Mouse (Mus musculus) thymus, postnatal 0 days (tissue): ENCODE data around the gene Cblb. TPM values are rescaled to one million over a fixed set of nuclear protein-coding genes. Genes with fewer than 3 reads are reported as not detected.

ENCODE experiments used
- DNase-seq: peaks from one replicate; pipeline ENCODE4 v3.0.0-alpha.2; 2015; ENCODE audit warnings: low spot score
- polyA plus RNA-seq: library from polyadenylated mRNA; unstranded; fragments of >200 nt; fragmentation: Nextera tagmentation; extraction: Ambion mirVana; gene quantifications from 2 replicates; pipeline ENCODE4 v1.2.1, GENCODE M21; 2015

Cblb gene
- polyA plus RNA-seq, 1 experiment from 2014 or later: 8.9 TPM

DNA sequence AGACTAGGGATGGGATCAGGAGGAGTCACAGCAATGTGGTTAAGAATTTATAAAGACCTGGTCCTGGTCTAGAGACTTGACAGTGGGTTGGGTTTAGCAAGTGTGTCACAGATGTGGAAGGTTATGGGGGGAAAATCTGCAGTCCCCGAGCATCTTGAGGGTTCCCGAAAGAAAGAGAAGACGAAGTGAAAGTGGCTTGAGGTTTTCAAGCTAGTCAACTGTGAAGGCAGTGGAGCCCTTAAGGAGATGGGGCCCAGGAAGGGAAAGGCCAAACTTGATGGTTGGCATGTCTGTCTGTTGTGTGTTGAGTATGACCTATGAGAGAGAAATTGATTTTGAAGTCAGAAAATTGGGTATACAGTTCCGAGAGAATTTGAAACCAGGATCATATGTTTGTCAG, 7.3 kb downstream of the Cblb start:
- DNase-seq: peak; percentile 28

DNA sequence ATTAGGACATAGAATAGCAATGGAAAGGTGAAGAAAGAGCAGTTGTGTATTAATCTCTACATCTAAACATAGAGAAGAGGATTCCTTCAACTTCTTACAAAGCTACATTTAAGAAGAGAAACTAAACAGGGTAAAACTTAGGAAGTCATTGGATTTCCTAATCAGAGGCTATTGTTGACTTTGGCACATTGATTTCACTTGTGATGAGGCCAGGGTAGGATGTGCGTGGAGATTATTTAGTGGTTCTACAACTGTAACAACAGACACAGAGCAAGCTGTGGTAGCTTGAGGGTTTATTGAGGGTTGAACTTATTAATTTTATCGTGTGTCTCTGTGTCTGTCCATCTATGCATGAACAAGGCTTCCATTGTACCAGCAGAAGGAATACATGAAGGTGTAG, 7.8 kb downstream of the Cblb start:
- DNase-seq: no peak

DNA sequence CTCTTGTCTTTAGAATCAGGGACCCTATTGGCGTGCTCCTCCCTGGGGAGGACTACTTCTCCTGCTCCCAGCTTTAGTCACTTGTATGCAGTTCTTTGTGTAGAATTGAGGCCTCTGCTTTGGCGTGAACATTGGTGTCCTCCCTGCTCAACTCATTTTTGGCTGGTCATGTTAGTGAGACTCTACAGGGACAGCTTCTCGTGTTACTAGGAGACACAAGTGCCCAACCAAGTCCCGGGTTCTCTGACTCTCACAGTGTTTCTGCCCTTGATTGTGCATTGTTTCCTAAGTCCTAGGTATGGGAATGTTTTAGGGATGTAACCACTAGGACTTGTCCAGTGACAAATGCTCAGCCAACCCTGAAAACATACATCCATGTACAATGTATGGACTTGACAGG, 9.9 kb downstream of the Cblb start:
- no peak for DNase-seq

DNA sequence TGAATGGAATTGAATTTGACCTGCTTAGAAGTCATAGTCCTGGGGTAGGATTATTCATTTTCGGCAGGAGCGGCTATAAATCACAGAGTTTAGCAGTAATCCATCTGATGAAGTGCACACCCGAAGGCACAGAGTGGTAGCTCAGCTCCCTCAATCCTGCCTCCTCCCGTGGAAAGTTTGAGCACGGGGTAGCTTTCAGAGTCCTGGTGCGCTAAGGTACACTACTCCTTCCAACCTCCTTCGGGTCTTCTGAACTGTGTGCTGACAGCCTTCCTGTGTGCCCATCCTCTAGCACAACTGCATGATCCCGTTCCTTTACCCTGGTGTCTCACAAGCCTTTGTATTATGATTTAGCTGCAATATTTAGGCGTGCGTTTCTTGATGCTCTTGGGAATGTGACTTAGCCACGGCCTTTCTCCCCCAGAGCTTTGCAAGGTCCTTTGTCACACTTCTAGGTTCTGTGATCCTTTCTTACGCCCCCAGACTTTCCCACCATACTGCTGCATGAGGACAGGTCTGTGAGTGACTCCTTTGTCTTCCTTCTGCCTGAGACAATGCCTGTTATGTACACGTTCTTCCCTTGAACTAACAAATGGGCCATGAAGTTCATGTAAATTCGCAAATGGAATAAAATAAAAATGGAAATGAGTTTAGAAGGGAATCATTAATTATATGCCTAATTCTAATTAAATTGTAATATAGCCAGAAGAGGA, 11.8 kb downstream of the Cblb start:
- DNase-seq: no peak

DNA sequence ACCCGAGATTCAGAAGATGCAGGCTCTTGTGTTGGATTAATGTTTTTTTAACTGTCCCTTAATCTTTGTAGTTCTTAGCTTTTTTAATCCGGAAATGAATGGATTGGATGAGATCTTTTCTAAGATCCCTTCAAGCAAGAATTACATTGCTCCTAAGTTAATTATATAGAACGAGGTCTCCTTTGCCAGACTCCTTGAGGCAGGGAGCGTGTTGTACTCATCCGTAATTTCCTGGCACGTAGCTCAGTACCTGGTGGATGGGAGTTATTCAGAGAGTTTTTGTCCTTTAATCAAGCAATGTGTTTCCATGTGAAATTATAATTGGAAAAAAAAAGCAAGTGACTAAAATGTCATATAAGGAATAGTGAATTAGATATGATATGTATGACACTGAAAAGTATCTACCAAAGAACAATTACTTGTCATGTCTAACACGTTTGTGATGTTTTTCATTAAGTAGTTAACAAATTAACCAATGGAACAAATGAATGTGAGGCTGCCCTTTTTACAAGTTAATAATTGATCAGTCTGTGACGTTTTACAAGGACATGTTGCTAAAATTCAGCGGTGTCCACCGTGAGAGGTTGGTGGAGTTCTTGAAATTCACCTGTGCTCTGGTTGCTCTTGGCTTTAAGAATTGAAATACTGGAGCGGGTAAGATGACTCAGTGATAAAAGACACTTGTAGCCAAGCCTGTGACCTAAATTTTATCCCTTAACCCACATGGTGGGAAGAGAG, 12.5 kb downstream of the Cblb start:
- DNase-seq: no peak

DNA sequence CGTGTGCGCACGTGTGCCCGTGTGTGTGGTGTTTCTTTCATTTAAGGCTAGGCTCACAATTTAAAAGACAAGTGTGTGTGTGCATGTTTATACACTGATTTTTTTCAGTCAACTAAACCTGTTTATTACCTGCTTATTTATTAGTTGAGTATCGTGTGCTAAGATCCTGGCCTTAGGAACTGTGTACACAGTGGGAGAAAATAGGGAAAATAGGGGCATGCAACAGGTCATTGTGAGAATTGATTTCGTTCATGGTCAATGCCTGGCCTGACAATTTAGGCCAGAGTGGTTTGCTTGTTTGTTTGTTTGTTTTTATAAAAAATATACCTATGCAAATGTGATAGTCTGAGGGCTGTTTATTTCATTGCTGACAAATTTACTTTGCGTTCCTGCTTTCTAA, 13.5 kb downstream of the Cblb start:
- DNase-seq: no peak

DNA sequence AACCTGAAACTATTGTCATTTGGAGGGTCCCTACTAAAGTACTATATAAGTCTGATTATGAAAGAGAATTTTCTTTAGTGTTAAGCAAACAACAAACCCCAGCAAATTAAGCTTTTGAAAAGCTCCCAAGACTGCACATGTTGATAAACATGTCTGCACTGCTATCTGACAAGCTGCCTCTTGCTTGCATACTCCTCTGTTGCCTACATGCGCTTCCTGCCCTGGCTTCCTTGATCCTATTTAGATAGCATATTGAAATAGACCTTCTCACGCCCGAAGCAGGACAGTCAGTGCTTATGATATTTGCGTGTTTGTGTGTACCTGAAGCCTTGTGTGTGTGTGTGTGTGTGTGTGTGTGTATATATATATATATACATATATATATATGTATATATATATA, 14.0 kb downstream of the Cblb start:
- no peak for DNase-seq

DNA sequence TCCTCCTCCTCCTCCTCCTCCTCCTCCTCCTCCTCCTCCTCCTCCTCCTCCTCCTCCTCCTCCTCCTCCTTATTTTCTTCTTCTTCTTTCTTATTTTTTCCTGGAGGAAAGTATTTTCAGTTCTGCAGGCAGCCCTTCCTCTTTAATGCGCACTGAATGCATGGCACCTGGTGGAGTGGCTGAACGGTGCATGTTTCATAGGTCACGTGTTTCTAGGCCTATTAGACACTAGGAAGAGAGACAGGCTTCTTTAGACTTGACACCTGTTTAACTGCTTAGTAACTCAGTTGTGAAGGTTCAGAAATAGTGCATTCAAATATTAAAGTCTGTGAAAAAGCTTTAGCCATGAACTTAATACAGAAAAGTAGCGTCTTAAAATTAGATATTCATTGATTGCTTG, 15.4 kb downstream of the Cblb start:
- DNase-seq: no peak

DNA sequence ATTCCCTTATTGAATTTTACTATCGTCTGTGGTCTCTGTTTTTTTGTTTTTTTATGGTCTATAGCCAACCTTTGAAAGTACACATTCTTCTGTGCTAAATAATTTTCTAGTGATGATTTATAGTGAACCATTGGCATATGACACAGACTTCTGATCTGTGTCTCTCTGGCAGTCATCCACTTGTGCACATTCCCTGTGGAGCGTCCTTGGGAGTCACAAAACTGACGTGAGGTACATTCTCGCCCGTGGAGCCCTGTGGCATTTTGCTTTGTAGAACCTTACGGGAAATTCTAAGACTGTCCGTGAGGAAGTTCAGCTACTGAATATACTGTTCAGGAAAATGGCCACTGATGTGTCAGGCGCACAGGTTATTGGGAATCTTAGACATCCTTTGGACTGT, 20.1 kb downstream of the Cblb start:
- no peak for DNase-seq

DNA sequence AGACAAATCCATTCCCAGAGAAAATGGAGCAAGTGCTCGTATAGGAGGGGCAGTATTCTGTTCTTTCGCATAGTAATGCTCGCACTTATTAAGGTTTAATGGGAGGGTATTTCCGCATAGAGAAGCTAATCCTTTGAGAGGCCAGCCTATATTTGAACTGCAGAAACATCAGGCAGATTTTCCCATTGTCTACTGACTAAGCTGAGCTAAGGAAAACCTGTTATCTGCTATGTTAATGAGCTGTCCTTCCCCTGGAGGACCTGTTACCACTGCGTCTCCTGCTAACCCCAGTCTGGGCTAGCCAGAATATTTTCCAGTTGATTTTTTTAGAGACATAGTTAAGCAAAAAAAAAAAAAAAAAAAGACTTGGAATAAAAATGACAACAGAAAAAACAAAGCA, 21.7 kb downstream of the Cblb start:
- DNase-seq: no peak

DNA sequence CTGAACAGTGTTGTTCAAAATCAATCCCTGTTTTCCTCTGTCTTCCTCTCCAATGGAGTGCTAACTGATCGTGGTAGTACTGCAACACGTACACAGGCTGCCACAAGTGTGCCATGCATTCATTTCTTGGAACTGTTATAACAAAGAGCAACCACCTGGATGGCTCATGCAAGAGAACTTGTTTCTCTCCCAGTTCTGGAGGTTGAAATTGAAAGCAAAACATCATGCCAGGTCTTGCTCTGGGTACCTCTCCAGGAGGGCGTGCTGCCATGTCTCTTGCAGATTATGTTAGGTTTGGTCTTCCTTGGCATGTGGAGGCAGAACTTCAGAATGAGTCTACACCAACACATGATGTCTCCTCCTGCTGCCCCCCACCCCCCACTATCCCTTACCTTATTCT, 24.2 kb downstream of the Cblb start:
- DNase-seq: no peak

DNA sequence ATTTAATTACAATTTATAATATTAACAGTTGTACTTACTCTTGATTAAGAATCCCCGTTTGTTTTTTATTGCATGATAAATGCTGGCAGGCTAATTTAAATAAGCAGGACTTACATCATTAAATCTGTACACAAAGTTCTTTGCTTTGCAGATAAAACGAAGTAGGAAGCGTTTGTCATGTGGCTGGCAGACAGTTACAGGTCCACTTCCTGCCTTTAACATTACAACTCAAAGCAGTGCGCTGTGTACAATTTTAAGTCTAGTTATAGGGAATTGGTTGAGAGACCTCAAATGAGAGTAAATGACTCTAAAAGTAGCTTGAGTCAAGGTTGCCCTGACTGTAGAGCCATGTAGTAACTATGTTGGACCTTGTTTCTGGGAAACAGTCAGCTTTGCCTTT, 25.1 kb downstream of the Cblb start:
- DNase-seq: peak; percentile 60

DNA sequence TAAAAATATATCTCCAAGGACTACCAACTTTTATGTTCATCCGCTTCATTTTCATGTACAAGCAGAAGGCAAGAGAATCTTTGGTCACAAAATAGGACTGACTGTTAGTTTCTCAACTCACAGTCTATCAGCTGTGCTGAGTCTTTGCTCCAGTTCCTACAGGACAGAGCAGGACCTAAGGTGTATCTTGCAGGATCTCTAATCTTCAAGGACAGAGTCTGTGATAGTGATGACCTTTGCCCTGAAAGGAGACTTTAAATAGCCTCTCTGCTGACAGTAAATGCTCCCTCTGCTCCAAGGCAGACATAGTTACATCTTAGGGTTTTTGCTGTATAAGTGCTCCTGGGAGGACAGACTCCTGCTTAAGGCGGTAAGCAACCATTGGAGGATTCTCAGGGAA, 26.3 kb downstream of the Cblb start:
- DNase-seq: no peak

DNA sequence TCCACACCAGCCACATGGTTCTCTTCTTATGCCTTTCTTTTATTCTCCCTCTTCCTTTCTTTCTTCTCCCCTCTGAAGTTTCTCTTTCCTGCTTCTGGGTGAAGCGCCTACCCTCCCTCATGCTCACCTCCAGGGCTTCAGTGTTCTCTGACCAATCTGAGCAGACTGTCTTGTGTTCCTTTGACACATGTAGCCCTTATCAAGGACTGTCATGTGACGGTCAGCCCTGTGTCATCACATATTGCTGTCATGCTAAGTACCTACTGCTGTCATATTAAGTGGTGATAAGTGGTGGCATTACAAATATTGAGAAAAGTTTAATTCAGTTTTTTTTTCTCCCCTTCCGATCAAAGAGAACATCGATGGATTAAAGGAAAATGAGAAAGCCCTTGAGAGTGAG, 28.5 kb downstream of the Cblb start:
- no peak for DNase-seq

DNA sequence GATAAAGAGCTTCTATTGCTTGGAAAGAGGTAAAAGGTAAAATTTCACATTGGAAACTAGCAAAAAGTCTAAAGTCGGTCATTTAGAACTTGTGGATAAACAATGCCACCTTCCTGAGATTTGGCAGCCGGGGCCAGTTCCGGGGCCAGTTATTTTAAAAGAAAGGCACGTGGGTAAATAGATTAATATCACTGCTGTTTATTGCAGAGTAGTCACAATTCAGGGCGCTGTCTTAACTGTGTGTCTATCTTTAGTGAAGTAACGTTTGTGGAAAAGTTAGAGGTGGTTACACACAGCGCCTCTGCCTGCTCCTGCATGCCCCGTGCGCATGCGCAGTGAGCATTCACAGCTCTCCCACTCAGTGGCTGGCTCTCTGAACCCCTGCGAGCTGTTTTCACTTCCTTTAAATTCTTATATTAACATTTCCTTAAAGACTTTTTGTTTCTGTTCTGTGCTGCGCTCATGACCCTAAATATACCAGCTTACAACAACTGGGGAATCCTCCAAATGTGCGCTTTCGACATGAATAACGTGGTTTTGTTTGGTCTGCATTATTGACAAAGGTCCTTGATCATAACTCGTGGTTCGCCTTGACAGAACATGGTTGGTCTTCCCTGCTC, 29.2 kb downstream of the Cblb start:
- DNase-seq: peak; percentile 86

DNA sequence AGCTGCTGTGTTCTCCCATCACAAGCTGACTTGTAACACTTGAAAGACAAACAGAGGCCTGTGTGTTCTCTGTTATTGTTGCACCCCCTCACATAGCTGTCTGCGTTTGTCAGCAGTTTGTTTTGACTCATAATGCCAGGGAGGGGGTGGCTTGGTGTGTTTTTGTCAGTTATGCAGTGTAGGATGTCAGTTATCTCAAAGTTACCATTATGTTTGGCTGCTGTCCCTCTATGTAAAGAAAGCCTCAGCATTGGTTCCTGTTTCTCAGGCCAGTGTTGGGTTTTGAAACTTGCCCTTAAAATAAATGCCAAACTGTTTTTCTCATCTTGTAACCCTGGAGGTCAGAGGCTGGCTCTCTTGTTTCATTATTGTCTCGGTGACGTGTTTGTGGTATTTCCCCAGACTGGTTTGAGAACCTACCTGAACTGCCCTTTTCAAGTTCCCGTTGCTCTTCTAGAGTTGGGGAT, 30.0 kb downstream of the Cblb start:
- peak; percentile 40 for DNase-seq

DNA sequence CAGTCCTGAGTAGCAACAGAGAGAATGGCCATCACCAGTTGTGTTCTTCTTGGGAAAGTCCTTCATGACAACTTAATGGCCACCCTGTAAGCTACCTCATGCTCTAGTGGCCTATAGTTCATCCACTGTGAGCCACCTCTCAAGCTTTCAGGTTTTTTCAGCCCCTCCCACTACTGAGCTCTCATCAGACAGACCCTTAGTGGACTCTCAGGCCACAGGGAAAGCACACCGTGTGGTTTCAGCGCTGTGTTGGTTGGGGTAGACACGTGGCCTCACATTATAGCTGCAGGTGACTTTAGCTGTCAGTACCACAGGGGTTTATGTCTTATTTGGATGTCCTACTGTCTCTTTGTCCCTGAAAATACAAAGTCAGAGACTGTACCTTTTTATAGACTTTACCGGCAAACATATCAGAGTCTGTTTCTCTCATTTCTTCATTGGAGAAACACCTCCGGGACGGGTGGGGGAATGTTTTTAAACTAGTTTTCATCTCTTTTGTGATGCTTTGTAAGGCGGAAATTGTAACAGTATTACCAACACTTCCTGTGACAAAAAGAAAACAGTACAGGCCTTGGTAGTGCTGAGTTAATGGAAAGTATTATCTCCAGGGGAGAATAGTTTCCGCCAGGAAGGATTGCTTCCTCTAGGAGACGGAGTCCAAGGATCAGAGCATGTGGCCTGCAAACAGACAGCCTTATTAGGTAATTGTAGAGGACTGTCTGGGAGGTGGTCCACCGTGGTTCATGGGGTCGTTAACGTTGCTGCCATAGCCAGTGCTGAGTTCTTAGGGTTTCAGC, 33.5 kb downstream of the Cblb start:
- no peak for DNase-seq

DNA sequence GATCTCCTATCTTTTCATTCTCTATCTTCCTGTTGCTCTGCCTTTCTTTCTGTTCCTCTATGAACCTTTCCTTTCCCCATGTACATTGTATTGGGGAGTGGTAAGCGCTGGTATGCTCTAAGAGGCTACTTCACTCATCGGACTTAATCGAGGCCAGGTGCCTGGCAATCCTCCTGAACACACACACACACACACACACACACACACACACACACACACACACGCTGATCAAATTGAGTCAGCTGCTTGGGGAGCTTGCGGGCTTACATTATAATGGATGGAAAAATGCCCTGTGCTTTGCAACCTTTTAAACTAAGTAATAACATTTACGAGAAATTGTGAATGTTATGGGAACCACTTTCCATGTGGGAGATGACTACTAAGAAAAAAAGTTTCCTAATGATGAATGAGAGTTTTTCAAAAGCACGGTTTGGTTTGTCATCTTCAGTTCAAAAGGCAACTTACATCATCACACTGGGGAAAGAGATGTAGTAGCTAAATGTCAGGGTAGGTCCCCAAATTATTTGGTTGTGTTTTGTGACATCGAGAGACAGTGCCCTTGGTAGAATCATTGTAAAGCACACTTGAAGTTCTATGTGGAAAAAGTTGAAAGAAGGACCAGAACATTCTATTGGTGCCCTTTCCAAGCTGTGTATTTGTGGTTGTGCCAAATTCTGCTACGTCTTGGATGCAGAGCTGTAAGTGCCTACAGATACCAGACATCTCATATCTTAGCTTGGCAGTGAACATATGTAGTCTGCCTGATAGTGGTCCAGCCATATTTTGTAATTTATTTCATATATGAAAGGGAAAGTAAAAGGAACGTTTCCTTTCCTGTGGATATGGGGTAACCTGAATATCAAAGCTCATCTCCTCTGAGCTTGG, 36.8 kb downstream of the Cblb start:
- no peak for DNase-seq

DNA sequence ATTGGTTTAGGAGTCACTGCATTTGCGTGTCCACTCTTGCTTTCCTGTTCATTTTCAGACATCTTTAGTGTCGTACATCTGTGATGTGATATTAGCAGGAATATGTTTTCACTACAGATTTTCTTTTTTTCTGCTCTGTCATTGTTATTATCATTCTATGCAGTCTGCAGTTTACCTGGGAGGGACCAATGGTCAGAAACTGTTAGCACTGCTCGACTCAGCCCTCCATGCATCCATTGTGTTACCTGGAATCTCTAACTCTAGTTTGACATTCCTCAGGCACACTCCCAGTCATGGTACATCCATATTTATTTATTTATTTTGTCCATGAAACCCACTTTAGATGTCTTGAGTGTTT, 37.5 kb downstream of the Cblb start:
- DNase-seq: no peak

DNA sequence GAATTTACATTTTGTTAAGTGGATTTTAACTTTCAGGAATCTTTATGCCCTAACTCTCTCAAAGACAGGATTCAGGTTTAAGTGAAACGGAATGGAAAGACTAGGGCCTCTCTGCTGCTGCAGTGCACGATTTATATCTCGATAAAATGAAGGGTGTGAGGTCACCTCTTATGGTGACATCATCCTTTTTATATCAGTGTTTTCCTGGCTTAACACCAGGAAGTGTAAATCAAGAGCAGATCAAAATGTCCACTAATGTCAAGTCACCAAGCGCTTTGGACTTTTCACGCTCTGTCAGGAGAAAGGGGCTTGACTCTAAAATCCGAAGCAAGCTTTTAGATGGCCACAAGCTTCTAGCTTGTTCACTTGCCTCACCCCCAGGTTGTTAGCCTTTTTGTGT, 38.6 kb downstream of the Cblb start:
- no peak for DNase-seq

DNA sequence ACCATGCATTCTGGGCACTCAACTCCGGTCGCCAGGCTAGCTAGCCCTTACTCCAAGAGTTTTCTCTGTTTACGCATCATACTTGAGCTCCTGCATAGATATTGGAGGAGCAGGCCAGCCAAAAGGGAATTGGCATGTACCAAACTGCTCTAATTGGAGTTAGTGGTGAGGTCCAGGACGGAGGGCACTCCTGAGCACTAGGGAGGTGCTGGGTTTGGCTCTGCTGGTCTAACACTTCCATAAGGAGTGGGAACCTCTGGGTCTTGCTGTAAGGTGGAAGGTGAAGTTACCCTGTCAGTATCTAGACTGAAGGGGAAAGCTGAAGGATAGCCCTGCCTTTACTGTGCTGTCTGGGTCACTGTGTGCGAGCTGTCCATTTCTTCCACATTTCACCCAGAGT, 39.1 kb downstream of the Cblb start:
- no peak for DNase-seq
